In genomic region chr17:33909077-33909868, GRCm38 (mm10) we compare ENCODE assay signal across 8 mouse cellular contexts. TPM values are rescaled to one million over a fixed set of nuclear protein-coding genes. Genes with fewer than 3 reads are reported as not detected.
DNase-seq lines count a peak whose midpoint lies in the region; ATAC-seq and TF ChIP-seq lines count a peak whose summit lies in the region.

Gene Daxx (plus strand): TSS chr17:33909414.

- no peaks in the 10 kb centered on the region for H3K27me3 ChIP-seq in embryonic facial prominence, embryonic 14.5 days (replicated peaks; ENCODE audit: control insufficient read depth, insufficient read depth, low read length)
- H3K27me3 ChIP-seq in heart, adult 2 months (ENCODE audit: control insufficient read depth, insufficient read depth, low read length), result no peaks in the 10 kb centered on the region
- H3K27me3 ChIP-seq in limb, embryonic 13.5 days, result no peaks in the 10 kb centered on the region
- H3K27me3 ChIP-seq in midbrain, embryonic 16.5 days (ENCODE audit: control insufficient read depth, insufficient read depth, low read depth, low read length), result no peaks in the 10 kb centered on the region

- intact Hi-C loops in heart, adult 2 months (cut with DNase I), result no loop called here

- H3K9me3 ChIP-seq in embryonic facial prominence, embryonic 14.5 days (ENCODE audit: control insufficient read depth, low read length), result no peaks in the 10 kb centered on the region
- no peaks in the 10 kb centered on the region for H3K9me3 ChIP-seq in limb, embryonic 13.5 days
- H3K9me3 ChIP-seq in midbrain, embryonic 16.5 days (replicated peaks; ENCODE audit: control insufficient read depth, low read length, poor library complexity, severe bottlenecking), result no peaks in the 10 kb centered on the region

- peak within 1 kb of the TSS; percentile 92 for H3K27ac ChIP-seq in embryonic facial prominence, embryonic 14.5 days (replicated peaks; ENCODE audit: low read depth, low read length)
- H3K27ac ChIP-seq in heart, adult 2 months, result peak within 1 kb of the TSS; percentile 98
- H3K27ac ChIP-seq in limb, embryonic 13.5 days, result peak within 1 kb of the TSS; percentile 90
- H3K27ac ChIP-seq in midbrain, embryonic 16.5 days (ENCODE audit: low read length), result peak within 1 kb of the TSS; percentile 86

- DNase-seq in 3T3-L1 (ENCODE audit: low read depth, low spot score), result peak; percentile 97
- peak; percentile 98 for DNase-seq in adrenal gland, postnatal 4 days (ENCODE audit: low spot score in 2 of 2)
- peak; percentile 99 for DNase-seq in embryonic facial prominence, embryonic 14.5 days (ENCODE audit: low spot score)
- DNase-seq in heart, adult 2 months, result peak; percentile 99 to 100
- peak; percentile 99 for DNase-seq in kidney, adult 8-10 months
- peak; percentile 99 for DNase-seq in spleen, postnatal 10 days (ENCODE audit: low spot score in 2 of 2)

- peaks cover 11% of the 10 kb centered on the region for H3K4me1 ChIP-seq in embryonic facial prominence, embryonic 14.5 days (ENCODE audit: control insufficient read depth, insufficient read depth, low read length)
- peaks cover 3% of the 10 kb centered on the region; the same call in 1 of the 2 replicates for H3K4me1 ChIP-seq in heart, adult 2 months (ENCODE audit: control insufficient read depth, insufficient read depth, low read length)
- peaks cover 27% of the 10 kb centered on the region for H3K4me1 ChIP-seq in limb, embryonic 13.5 days
- peaks cover 13% of the 10 kb centered on the region for H3K4me1 ChIP-seq in midbrain, embryonic 16.5 days (ENCODE audit: control insufficient read depth, insufficient read depth, low read length)

- peak within 1 kb of the TSS; percentile 93 for H3K9ac ChIP-seq in embryonic facial prominence, embryonic 14.5 days (ENCODE audit: low read depth, low read length)
- H3K9ac ChIP-seq in heart, adult 2 months (ENCODE audit: low read depth, low read length), result peak within 1 kb of the TSS; percentile 91
- peak within 1 kb of the TSS; percentile 90 for H3K9ac ChIP-seq in limb, embryonic 13.5 days
- H3K9ac ChIP-seq in midbrain, embryonic 16.5 days (ENCODE audit: low read depth, low read length), result peak within 1 kb of the TSS; percentile 94

- ATAC-seq in embryonic facial prominence, embryonic 14.5 days (ENCODE audit: low read depth), result peak; percentile 97
- ATAC-seq in limb, embryonic 13.5 days (ENCODE audit: low FRiP score, low read depth), result peak; percentile 97
- ATAC-seq in midbrain, embryonic 16.5 days, result peak; percentile 97

- no peaks in the 10 kb centered on the region for H3K79me2 ChIP-seq in heart, adult 2 months (replicated peaks; ENCODE audit: control insufficient read depth, insufficient read depth, low read length)

- H3K36me3 ChIP-seq in embryonic facial prominence, embryonic 14.5 days (ENCODE audit: control insufficient read depth, insufficient read depth, low read length), result peaks cover 33% of the 10 kb centered on the region
- no peaks in the 10 kb centered on the region; the same call in 1 of the 2 replicates for H3K36me3 ChIP-seq in heart, adult 2 months (ENCODE audit: control insufficient read depth, insufficient read depth, low read length)
- peaks cover 36% of the 10 kb centered on the region for H3K36me3 ChIP-seq in limb, embryonic 13.5 days
- peaks cover 22% of the 10 kb centered on the region for H3K36me3 ChIP-seq in midbrain, embryonic 16.5 days (ENCODE audit: control insufficient read depth, insufficient read depth, low read length)

- peak; percentile 30; the same call in 1 of the 2 replicates for TF ChIP-seq EP300 in heart, adult 2 months (IDR thresholded peaks at IDR 0.05; ENCODE audit: insufficient read depth, low read depth, low read length)

- WGBS in embryonic facial prominence, embryonic 14.5 days, result under 1% methylated on average over 46 of the region's 68 CpGs
- WGBS in heart, adult 2 months, result under 1% methylated on average over 68 of the region's 68 CpGs
- under 1% methylated on average over 68 of the region's 68 CpGs for WGBS in limb, embryonic 13.5 days
- under 1% methylated on average over 67 of the region's 68 CpGs for WGBS in midbrain, embryonic 16.5 days

- peak within 1 kb of the TSS; percentile 95 for H3K4me3 ChIP-seq in embryonic facial prominence, embryonic 14.5 days (ENCODE audit: low read depth, low read length)
- peak within 1 kb of the TSS; percentile 82 for H3K4me3 ChIP-seq in heart, adult 2 months
- H3K4me3 ChIP-seq in limb, embryonic 13.5 days, result peak within 1 kb of the TSS; percentile 89
- H3K4me3 ChIP-seq in midbrain, embryonic 16.5 days (ENCODE audit: low read depth, low read length), result peak within 1 kb of the TSS; percentile 83

- no peak for TF ChIP-seq CTCF in heart, adult 2 months (IDR thresholded peaks at IDR 0.05)

- peak; percentile 70; the same call in 1 of the 2 replicates for TF ChIP-seq POLR2A in heart, adult 2 months (IDR thresholded peaks at IDR 0.05; ENCODE audit: insufficient read depth, low read depth, low read length)

- H3K4me2 ChIP-seq in embryonic facial prominence, embryonic 14.5 days (ENCODE audit: low read depth, low read length), result peak within 1 kb of the TSS; percentile 97
- peak within 1 kb of the TSS; percentile 99 for H3K4me2 ChIP-seq in limb, embryonic 13.5 days (replicated peaks)
- H3K4me2 ChIP-seq in midbrain, embryonic 16.5 days (ENCODE audit: low read length), result peak within 1 kb of the TSS; percentile 89

RNA-seq across cellular contexts. Expression of gene Daxx, which starts in this region (rescaled TPM):
- 10 to 100 TPM; 34.7 to 37.8 TPM for total RNA-seq in adrenal gland, postnatal 4 days (2021)
- 34.8 and 38.2 TPM in 2 replicates for polyA plus RNA-seq in embryonic facial prominence, embryonic 14.5 days (2014; fragmentation: Nextera tagmentation; extraction: Ambion mirVana)
- 10 to 100 TPM; 11.5 to 16.4 TPM for total RNA-seq in heart, adult 2 months (2021)
- 18.5 and 20.5 TPM in 2 replicates for polyA plus RNA-seq in heart, adult 2 months (2012; rRNA removed)
- 59.6 and 65.4 TPM in 2 replicates for polyA plus RNA-seq in limb, embryonic 13.5 days (2015; fragmentation: Nextera tagmentation; extraction: Ambion mirVana)
- polyA plus RNA-seq in midbrain, embryonic 16.5 days (2015; fragmentation: Nextera tagmentation; extraction: Ambion mirVana), result 55.1 and 59.7 TPM in 2 replicates

Comparison
In these comparisons a context has a peak if more than half of its experiments do, and no peak if none do; other contexts are left out.
1. Peak in every context shown above with its lines: DNase-seq, ATAC-seq, H3K4me3 ChIP-seq and H3K27ac ChIP-seq.